Mouse (Mus musculus) cerebellum, postnatal 36 days (tissue): ENCODE measurements around the gene Ccdc162.

ENCODE experiments used
- DNase-seq, 2 experiments: peaks; one replicate each; pipeline ENCODE4 v3.0.0; 2021 to 2022; ENCODE audit warnings: mixed read lengths in 2 of 2

The Ccdc162 gene

GRCm38 (mm10) chr10:41632062-41632461 lies 84.4 kb downstream of the Ccdc162 start:
- no peak for DNase-seq

DNA sequence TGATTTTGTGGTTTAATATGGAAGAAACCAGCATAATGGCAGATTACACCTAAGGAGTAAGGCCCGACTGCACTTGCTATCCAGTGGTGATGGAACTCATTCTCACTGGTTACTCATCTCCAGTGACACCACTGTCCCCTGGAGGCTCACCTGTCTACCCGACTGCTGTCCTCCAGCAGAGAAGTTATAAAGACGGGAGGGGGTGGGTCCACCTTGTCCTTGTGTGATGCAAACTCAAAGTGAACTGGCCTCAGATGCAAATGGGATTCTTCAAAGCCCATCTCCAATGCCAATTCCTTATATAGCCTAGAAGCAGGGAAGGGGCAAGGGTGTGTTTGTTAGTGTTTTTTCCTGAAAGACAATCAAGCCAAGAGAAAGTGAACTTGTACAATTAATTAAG lies 89.4 kb downstream of the Ccdc162 start:
- DNase-seq, result no peak

DNA sequence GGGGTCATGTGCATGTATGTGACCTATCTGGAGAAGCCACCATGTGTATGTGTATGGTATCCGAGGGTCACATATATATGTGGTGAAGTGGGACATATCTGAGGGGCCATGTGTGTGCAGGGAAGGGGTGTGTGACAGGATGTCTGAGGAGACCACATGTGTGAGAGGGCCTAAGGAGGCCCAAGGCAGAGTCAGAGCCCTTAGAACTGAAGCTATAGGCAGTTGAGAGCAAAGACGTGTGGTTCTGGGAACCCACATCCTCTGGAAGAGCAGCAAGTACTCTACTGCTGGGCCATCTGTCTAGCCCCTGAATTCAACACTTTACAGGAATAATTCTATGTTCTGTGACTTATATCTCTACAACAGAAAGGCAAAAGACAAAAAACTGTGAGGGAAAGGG lies 96.4 kb downstream of the Ccdc162 start:
- no peak for DNase-seq

DNA sequence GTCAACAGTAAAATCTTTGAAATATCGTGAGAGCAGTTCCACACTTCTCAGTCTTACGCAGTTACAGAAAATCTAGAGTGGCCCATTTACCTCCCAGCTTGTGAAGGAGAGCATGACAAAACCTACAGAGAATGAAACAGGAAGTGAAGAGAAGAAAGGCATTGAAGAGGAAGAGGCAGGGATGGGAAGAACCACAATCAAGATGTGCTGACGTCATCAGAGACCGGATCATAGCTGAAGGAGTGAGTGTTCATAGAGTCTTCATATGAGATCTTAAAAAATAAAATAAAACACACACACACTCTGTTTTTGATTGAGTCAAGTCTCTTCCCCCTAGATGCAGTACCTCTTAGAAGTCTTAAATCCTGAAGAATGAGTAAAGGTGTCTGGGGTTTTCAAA lies 100.9 kb downstream of the Ccdc162 start:
- DNase-seq, result no peak

- no peak for DNase-seq
Measured at GRCm38 (mm10) chr10:41611941-41612340, 104.5 kb downstream of the Ccdc162 start.

DNA sequence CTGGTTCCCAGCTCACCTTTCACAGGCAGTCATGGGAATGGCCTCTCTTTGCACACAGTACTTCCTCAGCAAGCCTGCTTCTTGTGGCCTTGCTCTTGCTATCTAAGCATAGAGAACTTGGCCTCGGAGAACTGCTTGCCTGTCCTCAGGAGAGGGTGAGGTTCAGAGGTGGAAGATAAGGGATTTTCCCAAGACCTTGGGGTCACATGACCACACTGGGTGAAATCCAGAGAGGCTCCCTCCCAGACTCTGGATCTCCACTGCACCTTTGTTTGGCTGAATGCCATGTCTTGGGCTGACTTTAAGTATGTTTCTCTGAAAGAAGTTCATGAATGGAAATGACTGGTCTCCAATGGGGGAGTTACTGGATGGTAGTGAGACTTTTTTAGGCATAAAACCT lies 107.0 kb downstream of the Ccdc162 start:
- no peak for DNase-seq

DNA sequence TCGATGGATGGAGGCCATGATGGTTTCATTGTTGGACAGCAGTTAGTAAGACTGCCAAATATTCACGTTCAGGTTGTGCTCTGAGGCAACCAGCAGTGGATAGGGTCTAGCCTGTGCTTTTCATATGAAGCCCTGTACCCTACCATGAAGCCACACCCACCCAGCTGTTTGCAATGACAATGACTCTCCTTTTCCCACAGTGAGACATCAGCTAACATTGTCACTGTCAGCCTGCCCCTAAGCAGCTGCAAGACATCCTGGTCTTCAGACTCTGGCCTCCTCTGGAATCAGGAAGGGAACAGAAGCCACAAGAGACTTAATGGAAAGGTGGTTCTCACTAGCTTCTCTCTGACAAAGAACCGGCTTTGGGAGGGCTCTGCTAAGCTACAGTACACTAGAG lies 107.9 kb downstream of the Ccdc162 start:
- no peak for DNase-seq

DNA sequence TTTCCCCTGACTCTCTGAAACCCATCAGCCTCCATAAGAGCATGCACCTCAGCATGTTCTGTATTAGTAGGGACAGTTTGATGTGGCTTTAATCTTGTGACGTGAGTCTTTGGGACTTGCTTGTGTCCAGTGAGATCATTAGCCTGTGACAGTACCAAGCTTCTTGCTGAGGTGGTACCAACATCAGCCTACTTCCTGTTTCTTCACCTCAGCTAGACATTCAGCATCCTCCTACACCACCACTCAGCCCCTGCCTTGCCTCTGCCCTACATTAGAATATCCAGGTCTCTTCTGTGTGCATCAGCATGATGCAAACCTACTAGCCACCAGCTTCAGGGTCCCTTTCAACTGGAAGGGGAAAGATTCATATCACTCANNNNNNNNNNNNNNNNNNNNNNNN lies 113.8 kb downstream of the Ccdc162 start:
- no peak for DNase-seq

- no peak for DNase-seq
Measured at GRCm38 (mm10) chr10:41601898-41602545, 114.4 kb downstream of the Ccdc162 start.

DNA sequence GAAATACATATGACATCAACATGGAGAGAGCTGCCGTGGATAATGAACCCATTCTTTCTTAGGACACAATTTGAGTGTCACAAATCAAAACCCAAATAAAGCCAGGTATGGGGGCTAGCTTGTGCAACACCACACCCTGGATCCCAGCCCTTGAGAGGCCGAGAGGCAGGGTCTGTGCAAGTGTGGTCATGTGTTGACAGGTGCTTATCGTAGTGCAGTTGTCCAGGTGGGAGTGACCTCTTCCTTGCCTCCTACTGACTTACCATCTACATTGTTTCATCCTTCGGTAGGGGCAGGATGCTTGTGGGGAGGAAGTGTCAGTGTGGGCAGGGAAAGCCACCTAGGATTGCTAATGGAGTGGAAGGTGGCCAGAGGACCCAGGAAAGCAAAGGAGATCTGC lies 115.1 kb downstream of the Ccdc162 start:
- no peak for DNase-seq

GRCm38 (mm10) chr10:41599051-41599450 lies 117.4 kb downstream of the Ccdc162 start:
- DNase-seq, result peak; percentile 38 to 39

- peak; percentile 56 to 62 for DNase-seq
Measured at GRCm38 (mm10) chr10:41598221-41598620, 118.2 kb downstream of the Ccdc162 start.

DNA sequence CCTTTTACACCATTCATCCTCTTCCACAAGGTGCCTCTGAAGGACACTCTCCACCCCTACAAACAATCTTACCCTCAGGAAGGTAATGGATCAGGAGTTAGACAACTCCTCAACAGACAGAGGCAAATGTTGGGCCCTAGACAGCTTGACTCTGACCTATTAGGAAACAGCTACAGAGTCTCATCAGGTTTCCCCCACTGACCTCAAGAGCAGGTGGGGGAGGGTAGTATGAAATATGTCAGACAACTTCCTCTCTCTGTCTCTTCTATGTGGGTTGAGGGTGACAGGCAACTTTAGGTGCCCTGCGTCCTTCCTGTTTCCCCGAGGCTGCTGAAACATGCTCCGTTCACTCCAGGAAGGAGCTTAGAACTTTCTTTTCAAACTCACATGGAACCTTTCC lies 120.9 kb downstream of the Ccdc162 start:
- DNase-seq, result no peak

DNA sequence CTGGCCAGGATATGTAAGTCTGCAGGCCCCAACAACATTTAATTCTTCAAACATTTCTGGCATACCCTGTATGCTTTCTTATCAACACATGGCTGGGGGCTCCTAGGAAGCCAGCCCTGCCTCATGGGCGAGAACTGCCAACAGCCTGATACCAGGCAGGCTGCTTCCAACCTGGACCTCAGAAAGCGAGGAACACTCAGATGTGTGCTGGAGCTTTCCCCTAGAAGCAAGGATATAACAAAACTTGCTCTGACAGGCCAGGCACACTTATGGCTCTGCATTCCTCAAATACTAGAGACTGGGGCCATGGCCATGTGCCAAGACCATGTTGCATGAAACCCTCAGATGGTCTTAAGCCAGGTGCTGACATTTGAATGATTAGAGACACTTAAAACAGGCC lies 121.5 kb downstream of the Ccdc162 start:
- DNase-seq, result peak in 1 of 2 experiments; percentile 15

GRCm38 (mm10) chr10:41594433-41594832 lies 122.0 kb downstream of the Ccdc162 start:
- DNase-seq, result no peak

DNA sequence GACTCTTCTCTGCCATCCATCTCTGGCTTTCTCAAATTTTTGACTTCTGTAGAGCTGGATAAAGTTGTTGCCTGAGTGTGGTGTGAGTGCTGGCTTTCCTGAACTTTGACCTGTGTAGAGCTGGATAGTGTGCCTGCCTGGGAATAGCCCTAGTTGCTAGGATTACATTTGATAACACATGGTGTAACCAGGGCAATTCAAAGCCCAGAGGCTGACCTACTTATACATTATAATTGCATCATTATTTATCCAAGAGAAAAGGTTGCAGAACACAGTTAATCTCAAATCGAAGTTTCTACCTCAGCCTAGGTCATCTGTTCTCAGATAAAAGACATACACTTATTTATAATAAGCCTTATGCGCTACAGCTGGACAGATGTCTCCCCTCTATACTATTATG lies 127.8 kb downstream of the Ccdc162 start:
- no peak for DNase-seq

DNA sequence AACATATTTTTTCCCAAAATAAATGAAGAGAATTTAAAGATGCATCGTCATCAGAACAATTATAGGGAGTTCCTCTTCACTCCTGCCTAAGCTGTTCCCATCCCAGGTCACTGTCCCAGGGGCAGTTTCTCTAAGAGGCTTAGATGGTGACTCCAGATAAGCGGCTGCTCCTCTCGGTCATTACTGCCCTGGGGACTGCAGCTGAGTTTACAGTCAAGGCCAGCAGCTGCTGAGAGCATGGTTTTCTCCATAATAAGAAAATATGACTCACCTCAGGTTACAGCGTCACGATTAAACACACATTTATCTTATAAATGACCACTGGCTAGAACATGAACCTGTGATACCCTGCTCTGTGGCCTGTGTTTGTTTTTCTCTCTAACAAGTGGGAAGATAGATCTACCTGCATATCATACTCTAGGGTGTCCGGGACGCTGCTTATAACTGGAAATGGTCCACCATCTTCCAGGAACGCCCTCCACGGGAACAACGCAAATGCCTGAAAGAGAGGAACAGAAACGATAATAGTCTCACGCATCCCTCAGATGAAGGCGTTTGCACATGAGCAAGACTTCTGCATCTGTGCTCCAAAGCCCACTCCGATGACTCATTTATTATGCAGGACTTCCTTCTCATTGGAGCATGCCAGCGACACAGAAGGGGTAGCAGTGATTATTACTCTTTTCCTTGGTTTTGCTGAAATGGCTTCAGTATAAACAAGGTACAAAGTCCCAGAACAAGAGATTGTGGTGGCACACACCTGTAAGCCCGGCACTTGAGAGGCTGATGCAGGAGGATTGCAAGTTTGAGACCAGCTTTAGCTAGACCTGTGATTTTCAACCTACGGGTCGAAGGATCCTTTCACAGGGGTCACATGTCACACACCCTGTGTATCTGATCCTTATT lies 129.2 kb downstream of the Ccdc162 start:
- DNase-seq, result no peak

- no peak for DNase-seq
Measured at GRCm38 (mm10) chr10:41583383-41583782, 133.1 kb downstream of the Ccdc162 start.

DNA sequence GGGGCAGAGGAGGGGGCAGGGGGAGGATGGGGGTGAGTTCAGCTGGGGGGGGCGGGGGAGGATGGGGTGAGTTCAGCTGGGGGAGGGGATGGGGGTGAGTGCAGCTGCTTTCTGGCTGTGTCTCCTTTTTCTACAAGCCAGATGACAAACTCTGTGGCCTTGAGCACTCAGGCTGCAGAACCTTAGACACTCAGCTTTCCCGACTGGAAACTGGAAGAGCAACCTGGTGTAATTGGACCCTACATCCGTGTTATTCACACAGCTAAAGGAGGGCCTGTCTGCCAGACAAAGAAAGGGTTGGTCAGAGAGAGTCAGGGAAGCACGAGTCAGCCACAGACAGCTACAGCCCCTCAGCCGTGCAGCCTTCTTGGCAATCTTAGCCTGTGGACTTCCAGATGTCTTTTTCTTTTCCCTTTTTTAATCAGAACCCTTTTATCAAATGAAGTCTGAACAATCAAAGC lies 133.5 kb downstream of the Ccdc162 start:
- no peak for DNase-seq

DNA sequence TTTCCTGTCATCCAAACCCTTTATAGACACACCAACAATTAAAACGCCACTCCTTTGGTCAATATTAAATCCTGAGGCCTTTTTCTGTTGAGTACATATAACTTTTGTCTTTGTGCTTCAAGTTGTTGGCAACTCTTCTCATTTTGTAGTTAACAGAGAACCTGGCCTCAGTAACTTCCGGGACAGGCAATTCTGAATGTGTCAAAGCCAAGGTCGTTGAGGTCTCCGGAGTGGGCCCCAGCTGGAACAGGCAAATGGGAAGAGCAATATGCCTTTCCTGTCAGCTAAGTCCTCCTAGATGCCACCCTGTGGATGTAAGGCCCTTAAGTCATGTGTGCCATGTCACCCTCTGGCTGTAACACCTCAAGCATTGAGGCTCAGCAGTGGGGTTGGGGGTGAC lies 136.0 kb downstream of the Ccdc162 start:
- no peak for DNase-seq

- DNase-seq, result no peak
Measured at GRCm38 (mm10) chr10:41578541-41578940, 137.9 kb downstream of the Ccdc162 start.

- no peak for DNase-seq
Measured at GRCm38 (mm10) chr10:41576328-41576833, 140.1 kb downstream of the Ccdc162 start.

DNA sequence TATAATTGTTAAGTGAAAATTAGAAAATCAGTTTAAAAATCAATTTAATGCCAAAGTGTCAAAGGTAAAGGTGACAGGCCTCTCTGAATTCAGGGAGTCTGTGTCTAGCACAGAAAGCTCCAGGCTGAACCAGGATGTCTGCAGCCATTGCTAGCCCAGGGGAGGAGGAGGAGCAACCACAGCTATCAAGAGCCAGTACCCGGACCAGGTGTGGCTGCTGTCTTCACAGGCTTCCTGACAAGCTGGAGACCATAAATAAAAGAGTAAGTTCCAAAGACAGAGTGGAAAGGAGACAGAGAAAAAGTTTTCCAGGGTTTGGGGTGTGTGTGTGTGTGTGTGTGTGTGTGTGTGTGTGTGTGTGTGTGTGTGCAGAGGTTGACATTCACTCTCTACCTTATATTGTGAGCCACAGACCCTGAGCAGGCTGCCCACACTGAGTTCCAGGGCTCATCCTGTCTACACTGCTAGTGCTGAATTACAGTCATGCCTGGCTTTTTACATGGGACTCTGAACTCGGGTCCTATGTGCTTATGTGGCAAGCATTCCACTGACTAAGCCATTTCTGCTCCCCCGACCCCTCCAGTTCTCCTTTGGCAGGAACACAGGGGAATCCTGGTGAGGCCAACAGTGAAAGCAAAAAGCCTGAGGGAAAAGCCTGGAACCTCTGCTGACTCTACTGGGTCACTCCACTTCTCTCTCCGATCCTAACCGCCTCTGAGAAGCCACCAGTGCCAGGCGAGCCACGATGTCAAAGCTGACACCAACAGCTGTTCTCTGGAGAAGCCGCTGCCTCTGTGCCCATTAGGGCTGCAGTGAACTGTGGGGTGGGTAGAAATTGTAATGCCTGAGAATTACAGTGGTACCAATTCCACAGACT lies 140.7 kb downstream of the Ccdc162 start:
- no peak for DNase-seq
